Mouse (Mus musculus) hindlimb bud, embryonic 11.5 days (tissue): ENCODE data around the gene Znhit1.
A peak's percentile ranks its signal among the peaks of the same experiment; 100 is the strongest.
"Not testable (repeated sequence)": the region's sequence is repeated elsewhere in the genome, so short reads cannot be mapped to it uniquely, and the experiment has no call there.

Experiments used
- DNase-seq: peaks from one replicate; pipeline ENCODE4 v3.0.0-alpha.2; 2012; ENCODE audit warnings: low read depth, low spot score; ENCODE audit errors: extremely low spot score

The Znhit1 gene

GRCm38 (mm10) chr5:136953440-136953951 is 34.3 kb downstream of the Znhit1 start:
- no peak for DNase-seq

GRCm38 (mm10) chr5:136953015-136953414 is 34.8 kb downstream of the Znhit1 start, which contains the start of gene Fis1:
Fis1 (plus strand) TSS chr5:136953275.
- DNase-seq = peak; percentile 89

GRCm38 (mm10) chr5:136952153-136952552 is 35.7 kb downstream of the Znhit1 start:
- no peak for DNase-seq

- DNase-seq = no peak
Observed at GRCm38 (mm10) chr5:136950521-136950920, 37.3 kb downstream of the Znhit1 start.

- not testable (repeated sequence) for DNase-seq
Observed at GRCm38 (mm10) chr5:136949551-136950336, 38.1 kb downstream of the Znhit1 start.

- DNase-seq = no peak
Observed at GRCm38 (mm10) chr5:136947874-136948273, 39.9 kb downstream of the Znhit1 start.

GRCm38 (mm10) chr5:136945084-136945483 is 42.7 kb downstream of the Znhit1 start:
- no peak for DNase-seq

- DNase-seq = no peak
Observed at GRCm38 (mm10) chr5:136943382-136943781, 44.4 kb downstream of the Znhit1 start.

- DNase-seq = no peak
Observed at GRCm38 (mm10) chr5:136942781-136943180, 45.0 kb downstream of the Znhit1 start.

GRCm38 (mm10) chr5:136940845-136941560 is 46.8 kb downstream of the Znhit1 start:
- DNase-seq = no peak

GRCm38 (mm10) chr5:136940029-136940428 is 47.8 kb downstream of the Znhit1 start:
- DNase-seq = not testable (repeated sequence)

- no peak for DNase-seq
Observed at GRCm38 (mm10) chr5:136939284-136939683, 48.5 kb downstream of the Znhit1 start.

GRCm38 (mm10) chr5:136937621-136938020 is 50.2 kb downstream of the Znhit1 start:
- DNase-seq = no peak

GRCm38 (mm10) chr5:136936750-136937149 is 51.1 kb downstream of the Znhit1 start:
- no peak for DNase-seq

GRCm38 (mm10) chr5:136935905-136936695 is 51.7 kb downstream of the Znhit1 start:
- no peak for DNase-seq

- DNase-seq = no peak
Observed at GRCm38 (mm10) chr5:136933930-136934329, 53.9 kb downstream of the Znhit1 start.

- DNase-seq = no peak
Observed at GRCm38 (mm10) chr5:136932956-136933355, 54.9 kb downstream of the Znhit1 start.
